Mouse (Mus musculus): ENCODE results near the gene Gm11549. TPM values are rescaled to one million over a fixed set of nuclear protein-coding genes. Genes with fewer than 3 reads are reported as not detected.

Gm11549 gene
- polyA plus RNA-seq, 1 experiment from 2014 or later = 0.05 TPM

DNA sequence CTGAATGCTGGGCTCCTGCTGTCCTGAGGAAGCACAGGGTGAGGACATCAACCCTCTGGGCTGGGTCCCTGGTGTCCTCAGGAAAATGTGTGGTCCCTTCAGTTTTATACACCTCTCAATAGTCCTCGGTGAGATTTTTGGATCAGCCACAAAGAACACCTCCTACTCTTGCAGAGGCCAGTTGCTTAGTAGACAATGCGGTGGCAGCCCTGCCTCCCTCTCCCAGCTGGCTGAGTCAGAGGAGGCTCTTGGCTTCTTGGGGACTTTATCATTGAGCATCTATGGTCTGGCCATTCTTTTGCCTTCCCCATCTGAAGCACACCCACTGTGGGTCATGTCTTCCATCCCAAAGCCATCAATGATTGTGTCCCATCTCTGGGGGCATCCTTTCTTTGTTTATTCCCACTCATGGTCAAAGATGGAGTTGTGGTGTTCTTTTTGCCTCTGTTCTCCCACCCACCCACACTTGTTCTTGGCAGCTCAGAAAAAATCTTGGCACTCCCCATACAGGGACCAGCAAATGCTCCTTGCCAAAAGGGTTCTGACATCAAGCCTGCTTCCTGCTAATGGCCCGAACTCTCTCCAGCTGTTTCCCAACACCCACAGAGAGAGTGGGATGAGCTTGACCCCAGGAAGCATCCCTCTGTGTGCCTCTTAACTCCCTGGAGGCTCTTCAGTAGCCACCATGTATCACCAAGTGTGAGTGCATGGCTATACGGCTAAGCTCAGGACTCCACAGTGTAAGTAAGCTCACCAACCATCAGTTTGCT, 16.3 kb upstream of the Gm11549 start:
- Histone ChIP-seq H3K36me3 (no peaks in the 10 kb centered on the region), H3K9ac (no peak overlapping the region), H3K4me1 (no peaks in the 10 kb centered on the region), H3K27me3 (peaks cover 1% of the 10 kb centered on the region; the same call in 1 of the 2 replicates), H3K9me3 (replicated peaks) (no peaks in the 10 kb centered on the region), H3K4me3 (replicated peaks) (no peak overlapping the region), H3K4me2 (replicated peaks) (no peak overlapping the region), H3K27ac (replicated peaks) (no peak overlapping the region)
- WGBS = 80% methylated on average over 4 of the region's 4 CpGs
- no peak for ATAC-seq (ENCODE audit: insufficient number of reproducible peaks, low FRiP score, low TSS enrichment, low read depth)

GRCm38 (mm10) chr3:36536041-36536440, 14.4 kb upstream of the Gm11549 start:
- no peaks in the 10 kb centered on the region for H3K9me3 ChIP-seq (replicated peaks)
- ATAC-seq (ENCODE audit: insufficient number of reproducible peaks, low FRiP score, low TSS enrichment, low read depth) = no peak
- 92% methylated on average over 12 of the region's 12 CpGs for WGBS
- no peak overlapping the region for H3K4me3 ChIP-seq (replicated peaks)
- H3K36me3 ChIP-seq = no peaks in the 10 kb centered on the region
- no peaks in the 10 kb centered on the region for H3K4me1 ChIP-seq
- no peak overlapping the region for H3K9ac ChIP-seq
- peaks cover 12% of the 10 kb centered on the region for H3K27me3 ChIP-seq
- no peak overlapping the region for H3K4me2 ChIP-seq (replicated peaks)
- H3K27ac ChIP-seq (replicated peaks) = no peak overlapping the region

DNA sequence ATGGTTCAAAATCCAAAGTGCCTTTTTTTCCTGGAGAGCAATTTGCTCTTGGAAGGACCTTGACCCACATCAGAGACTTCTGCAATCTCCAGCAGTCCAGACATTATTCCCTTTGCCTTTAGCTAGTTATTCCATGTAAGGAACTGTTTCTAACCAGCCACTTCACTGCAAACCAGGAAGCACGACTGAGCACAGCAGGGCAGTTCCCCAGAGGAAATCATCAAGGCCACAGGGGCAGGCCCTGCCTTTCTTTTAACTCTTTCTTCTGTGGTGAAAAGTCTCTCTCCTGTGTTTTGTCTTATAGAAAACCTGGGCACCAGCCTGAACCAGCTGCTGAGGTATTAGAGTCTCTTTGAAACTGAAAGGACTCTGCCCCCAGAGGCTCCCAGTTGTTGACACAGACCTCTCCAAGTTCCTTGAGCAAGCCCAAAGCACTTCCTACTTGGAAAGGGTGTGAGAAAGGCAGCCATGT, 11.6 kb upstream of the Gm11549 start:
- H3K9me3 ChIP-seq (replicated peaks) = no peaks in the 10 kb centered on the region
- WGBS = 3% methylated on average over 1 of the region's 1 CpGs
- H3K36me3 ChIP-seq = no peaks in the 10 kb centered on the region
- ATAC-seq (ENCODE audit: insufficient number of reproducible peaks, low FRiP score, low TSS enrichment, low read depth) = no peak; the same call in 1 of the 2 replicates
- H3K4me2 ChIP-seq (replicated peaks) = no peak overlapping the region
- no peaks in the 10 kb centered on the region for H3K4me1 ChIP-seq
- no peak overlapping the region for H3K9ac ChIP-seq
- no peak overlapping the region for H3K27ac ChIP-seq (replicated peaks)
- no peak overlapping the region for H3K4me3 ChIP-seq (replicated peaks)
- H3K27me3 ChIP-seq = peaks cover 15% of the 10 kb centered on the region

DNA sequence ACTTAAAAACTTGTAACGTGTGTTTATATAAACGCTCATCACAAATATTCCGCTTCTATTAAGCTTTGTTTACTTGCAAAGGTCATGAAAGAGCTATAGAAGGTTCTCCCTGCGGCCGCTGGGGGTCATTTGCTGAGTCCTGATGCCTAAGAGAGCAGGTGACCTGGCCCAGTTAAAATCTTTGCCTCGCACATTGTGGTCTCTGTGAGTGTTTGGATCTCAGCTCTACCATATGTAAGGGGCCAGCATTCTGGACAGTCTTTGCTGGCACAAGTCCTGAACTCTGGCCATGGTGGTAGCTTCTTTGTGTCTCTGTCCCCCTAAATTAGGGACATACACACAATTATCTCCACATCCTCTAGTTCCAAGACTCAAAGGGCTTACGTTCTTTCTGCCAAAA, 11.1 kb upstream of the Gm11549 start:
- WGBS = 41% methylated on average over 7 of the region's 7 CpGs
- no peak overlapping the region for H3K4me3 ChIP-seq (replicated peaks)
- no peak for ATAC-seq (ENCODE audit: insufficient number of reproducible peaks, low FRiP score, low TSS enrichment, low read depth)
- H3K4me2 ChIP-seq (replicated peaks) = no peak overlapping the region
- no peaks in the 10 kb centered on the region for H3K9me3 ChIP-seq (replicated peaks)
- no peak overlapping the region for H3K9ac ChIP-seq
- H3K27ac ChIP-seq (replicated peaks) = no peak overlapping the region
- no peaks in the 10 kb centered on the region for H3K36me3 ChIP-seq
- no peaks in the 10 kb centered on the region for H3K4me1 ChIP-seq
- H3K27me3 ChIP-seq = peaks cover 15% of the 10 kb centered on the region

- no peaks in the 10 kb centered on the region for H3K9me3 ChIP-seq (replicated peaks)
- peaks cover 15% of the 10 kb centered on the region for H3K27me3 ChIP-seq
- 11% methylated on average over 18 of the region's 18 CpGs for WGBS
- no peaks in the 10 kb centered on the region for H3K4me1 ChIP-seq
- ATAC-seq (ENCODE audit: insufficient number of reproducible peaks, low FRiP score, low TSS enrichment, low read depth) = no peak
- no peak overlapping the region for H3K9ac ChIP-seq
- H3K4me3 ChIP-seq (replicated peaks) = peak overlapping the region; percentile 27
- H3K36me3 ChIP-seq = no peaks in the 10 kb centered on the region
- no peak overlapping the region for H3K27ac ChIP-seq (replicated peaks)
- H3K4me2 ChIP-seq (replicated peaks) = peak overlapping the region; percentile 42
These were observed 10.4 kb upstream of the Gm11549 start for GRCm38 (mm10) chr3:36531979-36532542.

DNA sequence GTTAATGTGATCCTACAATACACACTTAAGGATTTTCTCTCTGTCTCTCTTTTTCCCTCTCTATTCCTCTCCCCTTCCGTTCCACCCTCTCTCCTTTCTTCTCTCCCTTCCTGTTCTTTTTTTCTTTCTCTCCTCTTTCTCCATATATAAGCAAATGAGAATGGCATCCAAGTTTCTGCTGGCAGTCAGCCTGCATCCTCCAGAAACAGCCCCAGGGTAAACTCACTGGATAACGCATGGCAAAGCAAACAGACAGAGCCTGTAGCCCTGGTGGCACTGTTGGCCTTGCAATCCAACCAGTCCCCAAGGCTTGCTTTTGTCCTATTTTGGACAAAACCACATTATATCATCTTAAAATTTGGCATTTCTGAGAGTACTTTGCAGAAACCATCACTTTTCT, 9.6 kb upstream of the Gm11549 start:
- 11% methylated on average over 2 of the region's 2 CpGs for WGBS
- no peaks in the 10 kb centered on the region for H3K36me3 ChIP-seq
- H3K9ac ChIP-seq = no peak overlapping the region
- H3K4me3 ChIP-seq (replicated peaks) = no peak overlapping the region
- H3K27ac ChIP-seq (replicated peaks) = no peak overlapping the region
- no peak overlapping the region for H3K4me2 ChIP-seq (replicated peaks)
- peaks cover 15% of the 10 kb centered on the region for H3K27me3 ChIP-seq
- no peaks in the 10 kb centered on the region for H3K4me1 ChIP-seq
- no peaks in the 10 kb centered on the region for H3K9me3 ChIP-seq (replicated peaks)
- no peak for ATAC-seq (ENCODE audit: insufficient number of reproducible peaks, low FRiP score, low TSS enrichment, low read depth)

GRCm38 (mm10) chr3:36530781-36531180, 9.2 kb upstream of the Gm11549 start:
- ATAC-seq (ENCODE audit: insufficient number of reproducible peaks, low FRiP score, low TSS enrichment, low read depth) = no peak
- WGBS = 77% methylated on average over 5 of the region's 5 CpGs
- Histone ChIP-seq H3K4me2 (replicated peaks) (no peak overlapping the region), H3K36me3 (no peaks in the 10 kb centered on the region), H3K9me3 (replicated peaks) (no peaks in the 10 kb centered on the region), H3K9ac (no peak overlapping the region), H3K4me3 (replicated peaks) (no peak overlapping the region), H3K27me3 (peaks cover 15% of the 10 kb centered on the region), H3K27ac (replicated peaks) (no peak overlapping the region), H3K4me1 (no peaks in the 10 kb centered on the region)

- Histone ChIP-seq H3K27ac (replicated peaks) (no peak overlapping the region), H3K27me3 (peaks cover 15% of the 10 kb centered on the region), H3K4me3 (replicated peaks) (no peak overlapping the region), H3K4me1 (no peaks in the 10 kb centered on the region), H3K9ac (no peak overlapping the region), H3K36me3 (no peaks in the 10 kb centered on the region), H3K9me3 (replicated peaks) (no peaks in the 10 kb centered on the region), H3K4me2 (replicated peaks) (no peak overlapping the region)
- ATAC-seq (ENCODE audit: insufficient number of reproducible peaks, low FRiP score, low TSS enrichment, low read depth) = no peak
- WGBS = 90% methylated on average over 6 of the region's 6 CpGs
These were observed 8.7 kb upstream of the Gm11549 start for GRCm38 (mm10) chr3:36530345-36530744.

- no peak for ATAC-seq (ENCODE audit: insufficient number of reproducible peaks, low FRiP score, low TSS enrichment, low read depth)
These were observed 2.9 kb upstream of the Gm11549 start for GRCm38 (mm10) chr3:36524466-36524865.

GRCm38 (mm10) chr3:36522137-36522536, 524 bp upstream of the Gm11549 start:
- H3K27me3 ChIP-seq = peaks cover 33% of the 10 kb centered on the region

More at GRCm38 (mm10) chr3:36524466-36524865, 2.9 kb upstream of the Gm11549 start:
- H3K27me3 ChIP-seq = peaks cover 29% of the 10 kb centered on the region
- H3K9ac ChIP-seq = no peak overlapping the region
- 54% methylated on average over 3 of the region's 3 CpGs for WGBS
- no peak overlapping the region for H3K4me3 ChIP-seq (replicated peaks)
- H3K4me2 ChIP-seq (replicated peaks) = no peak overlapping the region
- H3K27ac ChIP-seq (replicated peaks) = no peak overlapping the region
- no peaks in the 10 kb centered on the region for H3K36me3 ChIP-seq
- H3K4me1 ChIP-seq = peaks cover 9% of the 10 kb centered on the region
- H3K9me3 ChIP-seq (replicated peaks) = no peaks in the 10 kb centered on the region

DNA sequence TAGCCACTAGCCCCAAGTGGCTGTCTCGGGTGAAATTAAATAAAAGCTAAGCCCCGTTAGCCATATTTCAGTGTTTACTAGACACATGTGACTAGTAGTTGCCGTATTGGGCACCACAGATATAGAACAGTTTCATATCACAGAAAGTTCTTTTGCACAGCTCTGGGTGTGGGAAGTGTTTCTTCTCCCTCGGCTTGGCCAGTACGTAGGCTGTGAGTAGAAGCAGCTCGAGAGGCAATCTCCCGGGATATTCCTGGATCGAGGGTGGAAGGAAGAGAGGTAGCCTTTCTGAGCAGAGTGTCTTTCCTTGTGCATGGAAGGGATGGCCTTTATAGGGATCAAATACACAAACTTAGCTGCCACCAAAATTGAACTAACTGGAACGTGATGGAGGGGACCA, 5.4 kb downstream of the Gm11549 start:
- ATAC-seq (ENCODE audit: insufficient number of reproducible peaks, low FRiP score, low TSS enrichment, low read depth) = no peak
- peaks cover 16% of the 10 kb centered on the region for H3K27me3 ChIP-seq
- H3K4me2 ChIP-seq (replicated peaks) = no peak overlapping the region
- no peak overlapping the region for H3K27ac ChIP-seq (replicated peaks)
- no peak overlapping the region for H3K9ac ChIP-seq
- WGBS = 86% methylated on average over 9 of the region's 9 CpGs
- no peaks in the 10 kb centered on the region for H3K9me3 ChIP-seq (replicated peaks)
- peaks cover 4% of the 10 kb centered on the region for H3K4me1 ChIP-seq
- H3K36me3 ChIP-seq = no peaks in the 10 kb centered on the region
- H3K4me3 ChIP-seq (replicated peaks) = no peak overlapping the region

More at GRCm38 (mm10) chr3:36522137-36522536, 524 bp upstream of the Gm11549 start:
- Histone ChIP-seq H3K36me3 (no peaks in the 10 kb centered on the region), H3K9ac (no peak overlapping the region), H3K4me2 (replicated peaks) (no peak overlapping the region), H3K27ac (replicated peaks) (no peak overlapping the region), H3K4me3 (replicated peaks) (no peak overlapping the region), H3K4me1 (peaks cover 9% of the 10 kb centered on the region), H3K9me3 (replicated peaks) (no peaks in the 10 kb centered on the region)
- 12% methylated on average over 4 of the region's 4 CpGs for WGBS
- ATAC-seq (ENCODE audit: insufficient number of reproducible peaks, low FRiP score, low TSS enrichment, low read depth) = no peak
